Mouse (Mus musculus): Measurements from ENCODE around the gene Flcn. TPM values are rescaled to one million over a fixed set of nuclear protein-coding genes. Genes with fewer than 3 reads are reported as not detected.

Gene Flcn
- polyA plus RNA-seq, 1 experiment = 32.6 TPM

GRCm38 (mm10) chr11:59758191-59758985, 51.4 kb downstream of the Flcn start:
- no peak for TF ChIP-seq GATA1 (IDR thresholded peaks at IDR 0.05; ENCODE audit: low read length)

DNA sequence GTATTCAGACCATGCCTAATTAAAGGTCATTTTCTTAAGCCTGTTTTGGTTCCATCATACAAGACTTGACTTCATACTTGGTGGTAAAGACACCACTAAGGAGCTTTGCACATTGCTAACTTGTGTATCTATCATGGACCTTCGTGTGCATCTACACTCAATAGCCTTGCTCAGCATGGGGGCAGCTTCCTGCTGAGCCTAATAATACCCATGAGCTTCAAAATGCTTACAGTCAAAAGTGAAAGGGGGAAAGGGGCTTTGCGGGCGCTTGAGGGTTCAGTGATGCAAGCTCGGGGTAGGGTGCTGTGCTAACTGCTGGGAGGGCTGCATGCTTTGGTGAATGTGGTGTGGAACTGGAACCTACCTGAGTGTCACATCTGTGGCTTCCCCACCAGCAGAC, 53.5 kb downstream of the Flcn start:
- TF ChIP-seq GATA1 (IDR thresholded peaks at IDR 0.05; ENCODE audit: low read length) = no peak

DNA sequence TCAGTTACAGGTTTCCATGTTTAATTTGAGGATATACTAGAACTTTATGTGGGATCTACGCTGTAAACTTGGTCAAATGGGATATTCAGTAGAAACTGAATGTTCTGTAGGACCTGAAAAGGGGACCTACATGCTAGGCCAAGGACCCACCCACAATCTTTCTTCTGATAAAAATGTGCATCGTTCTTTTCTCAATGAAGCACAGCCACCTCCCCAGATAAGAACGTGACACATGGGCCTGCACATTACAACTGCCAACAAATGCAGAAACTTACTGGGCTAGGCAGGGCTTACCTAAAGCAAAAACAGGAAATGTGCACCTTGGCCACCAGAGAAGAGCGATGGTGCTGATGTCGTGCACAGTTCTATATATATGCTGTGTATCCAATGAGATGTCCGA, 55.3 kb downstream of the Flcn start:
- no peak for TF ChIP-seq GATA1 (IDR thresholded peaks at IDR 0.05; ENCODE audit: low read length)

- TF ChIP-seq GATA1 (IDR thresholded peaks at IDR 0.05; ENCODE audit: low read length) = no peak
These were observed 60.8 kb downstream of the Flcn start for GRCm38 (mm10) chr11:59749050-59749449.

- TF ChIP-seq GATA1 (IDR thresholded peaks at IDR 0.05; ENCODE audit: low read length) = no peak
These were observed 63.2 kb downstream of the Flcn start for GRCm38 (mm10) chr11:59746614-59747013.

- TF ChIP-seq GATA1 (IDR thresholded peaks at IDR 0.05; ENCODE audit: low read length) = no peak
These were observed 64.0 kb downstream of the Flcn start for GRCm38 (mm10) chr11:59745851-59746250.

GRCm38 (mm10) chr11:59744374-59744773, 65.4 kb downstream of the Flcn start:
- TF ChIP-seq GATA1 (IDR thresholded peaks at IDR 0.05; ENCODE audit: low read length) = no peak

DNA sequence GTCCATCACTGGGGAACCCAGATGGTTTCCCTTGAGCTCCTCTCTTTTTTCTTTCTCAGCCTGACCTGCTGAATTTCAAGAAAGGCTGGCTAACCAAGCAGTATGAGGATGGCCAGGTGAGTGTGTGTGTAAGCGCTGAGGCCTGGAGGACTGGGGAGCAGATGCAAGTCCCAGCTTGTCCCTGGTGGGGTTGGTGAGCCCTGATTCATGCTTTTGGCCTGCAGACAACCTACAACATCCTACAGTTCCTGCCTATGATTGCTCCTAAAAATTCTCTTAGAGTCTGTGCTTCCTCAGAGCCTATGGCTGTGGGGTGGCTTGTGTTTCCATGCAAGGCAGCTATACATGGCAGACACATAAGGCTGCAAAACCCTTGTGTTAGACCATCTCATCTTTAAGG, 66.1 kb downstream of the Flcn start:
- TF ChIP-seq GATA1 (IDR thresholded peaks at IDR 0.05; ENCODE audit: low read length) = no peak

- TF ChIP-seq GATA1 (IDR thresholded peaks at IDR 0.05; ENCODE audit: low read length) = no peak
These were observed 66.5 kb downstream of the Flcn start for GRCm38 (mm10) chr11:59743307-59743706.

DNA sequence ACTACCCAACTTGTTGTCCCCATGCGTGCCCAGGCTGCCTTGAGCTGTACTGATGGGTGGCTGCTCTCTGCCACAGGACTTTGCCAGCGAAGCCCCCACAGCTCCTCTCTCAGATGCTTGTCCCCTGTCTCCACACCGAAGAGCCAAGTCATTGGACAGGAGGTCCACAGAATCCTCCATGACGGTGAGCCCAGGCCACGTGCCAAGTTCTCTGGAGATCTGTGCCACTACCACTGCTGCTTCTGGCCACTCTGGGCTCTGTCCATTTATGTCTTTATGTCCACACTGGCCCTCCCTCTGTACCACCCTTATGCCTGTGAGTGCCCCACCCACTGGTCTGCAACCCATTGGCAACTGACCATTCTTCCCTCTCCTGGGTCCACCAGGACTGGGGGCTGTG, 67.9 kb downstream of the Flcn start:
- no peak for TF ChIP-seq GATA1 (IDR thresholded peaks at IDR 0.05; ENCODE audit: low read length)

Other genes with a start within 250 kb of the Flcn start
- not detected in 2 replicates for gene Olfr222, start 233.8 kb downstream of the Flcn start, polyA plus RNA-seq (2012)
- gene Olfr223, start 216.7 kb downstream of the Flcn start, polyA plus RNA-seq (2012) = not detected in 2 replicates
- 48.1 and 53.1 TPM in 2 replicates for gene Mprip, start 148.7 kb downstream of the Flcn start, polyA plus RNA-seq (2012)
- not detected in 2 replicates for gene Pld6, start 22.4 kb downstream of the Flcn start, polyA plus RNA-seq (2012)
- 13.3 and 13.7 TPM in 2 replicates for gene Nt5m, start 29.4 kb upstream of the Flcn start, polyA plus RNA-seq (2012)
- 24.5 and 27.1 TPM in 2 replicates for gene Cops3, start 29.8 kb upstream of the Flcn start, polyA plus RNA-seq (2012)
- gene Med9, start 138.2 kb upstream of the Flcn start, polyA plus RNA-seq (2012) = 74.8 and 98.3 TPM in 2 replicates
- gene Rasd1, start 154.9 kb upstream of the Flcn start, polyA plus RNA-seq (2012) = 0.04 TPM in 1 of 2 replicates, not detected in the other
- 1.3 and 10.0 TPM in 2 replicates for gene Pemt, start 236.5 kb upstream of the Flcn start, polyA plus RNA-seq (2012)

All from G1E-ER4 (cell line).